Mouse (Mus musculus): ENCODE results near the gene Cst6. TPM values are rescaled to one million over a fixed set of nuclear protein-coding genes. Genes with fewer than 3 reads are reported as not detected.

Cst6 gene
- polyA plus RNA-seq, 1 experiment = 1.5 TPM

- Histone ChIP-seq H3K4me3 (ENCODE audit: insufficient read depth, low read depth, low read length) (peak overlapping the region; percentile 92), H3K36me3 (ENCODE audit: control insufficient read depth, insufficient read depth, low read length) (peaks cover 3% of the 10 kb centered on the region; the same call in 1 of the 2 replicates), H3K27me3 (replicated peaks; ENCODE audit: control insufficient read depth, insufficient read depth, low read length) (no peaks in the 10 kb centered on the region), H3K4me1 (ENCODE audit: control insufficient read depth, insufficient read depth, low read length) (peaks cover 11% of the 10 kb centered on the region; the same call in 1 of the 2 replicates), H3K27ac (ENCODE audit: insufficient read depth, low read depth, low read length) (peak overlapping the region; percentile 75)
- no peak for TF ChIP-seq CTCF (conservative IDR thresholded peaks at IDR 0.05; ENCODE audit: insufficient read depth, insufficient read length, low read depth, low read length)
- TF ChIP-seq POLR2A (IDR thresholded peaks at IDR 0.05; ENCODE audit: low read depth, low read length) = no peak
- peak; percentile 36 for DNase-seq
- under 1% methylated on average over 43 of the region's 43 CpGs for WGBS
These were observed 38.7 kb upstream of the Cst6 start for GRCm38 (mm10) chr19:5388011-5388441.

DNA sequence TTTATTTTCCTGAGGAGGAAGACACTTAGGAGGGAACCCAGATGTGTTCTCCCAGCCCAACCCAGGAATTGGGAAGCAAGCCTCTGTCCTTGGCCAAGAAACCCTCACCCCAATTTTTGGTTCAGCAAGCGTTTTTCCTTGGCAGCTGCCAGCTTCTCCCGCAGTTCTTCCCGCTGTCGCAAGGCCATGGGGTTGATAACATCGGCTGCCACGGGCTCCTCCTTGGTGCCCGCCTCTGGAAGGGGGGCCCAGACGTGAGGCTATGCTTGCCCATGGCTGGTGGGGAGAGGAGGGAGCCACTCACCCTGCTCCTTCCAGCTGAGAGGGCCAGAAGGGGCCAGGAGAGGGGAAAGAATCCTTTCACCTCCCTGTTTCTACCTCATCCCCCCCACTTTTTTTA lies 35.3 kb upstream of the Cst6 start:
- H3K27me3 ChIP-seq (replicated peaks; ENCODE audit: control insufficient read depth, insufficient read depth, low read length) = no peaks in the 10 kb centered on the region
- DNase-seq = no peak
- no peak overlapping the region for H3K27ac ChIP-seq (ENCODE audit: insufficient read depth, low read depth, low read length)
- H3K4me3 ChIP-seq (ENCODE audit: insufficient read depth, low read depth, low read length) = no peak overlapping the region
- 91% methylated on average over 8 of the region's 8 CpGs for WGBS
- H3K36me3 ChIP-seq (ENCODE audit: control insufficient read depth, insufficient read depth, low read length) = peaks cover 14% of the 10 kb centered on the region
- H3K4me1 ChIP-seq (ENCODE audit: control insufficient read depth, insufficient read depth, low read length) = peaks cover 11% of the 10 kb centered on the region; the same call in 1 of the 2 replicates
- TF ChIP-seq CTCF (conservative IDR thresholded peaks at IDR 0.05; ENCODE audit: insufficient read depth, insufficient read length, low read depth, low read length) (no peak), POLR2A (IDR thresholded peaks at IDR 0.05; ENCODE audit: low read depth, low read length) (no peak)

GRCm38 (mm10) chr19:5383326-5383725 lies 34.0 kb upstream of the Cst6 start:
- Histone ChIP-seq H3K4me1 (ENCODE audit: control insufficient read depth, insufficient read depth, low read length) (peaks cover 11% of the 10 kb centered on the region; the same call in 1 of the 2 replicates), H3K27ac (ENCODE audit: insufficient read depth, low read depth, low read length) (no peak overlapping the region), H3K27me3 (replicated peaks; ENCODE audit: control insufficient read depth, insufficient read depth, low read length) (no peaks in the 10 kb centered on the region), H3K36me3 (ENCODE audit: control insufficient read depth, insufficient read depth, low read length) (peaks cover 14% of the 10 kb centered on the region), H3K4me3 (ENCODE audit: insufficient read depth, low read depth, low read length) (no peak overlapping the region)
- TF ChIP-seq CTCF (conservative IDR thresholded peaks at IDR 0.05; ENCODE audit: insufficient read depth, insufficient read length, low read depth, low read length) (no peak), POLR2A (IDR thresholded peaks at IDR 0.05; ENCODE audit: low read depth, low read length) (no peak)
- no peak for DNase-seq
- WGBS = 93% methylated on average over 12 of the region's 12 CpGs

- DNase-seq = no peak
These were observed 28.1 kb upstream of the Cst6 start for GRCm38 (mm10) chr19:5377446-5377845.

DNA sequence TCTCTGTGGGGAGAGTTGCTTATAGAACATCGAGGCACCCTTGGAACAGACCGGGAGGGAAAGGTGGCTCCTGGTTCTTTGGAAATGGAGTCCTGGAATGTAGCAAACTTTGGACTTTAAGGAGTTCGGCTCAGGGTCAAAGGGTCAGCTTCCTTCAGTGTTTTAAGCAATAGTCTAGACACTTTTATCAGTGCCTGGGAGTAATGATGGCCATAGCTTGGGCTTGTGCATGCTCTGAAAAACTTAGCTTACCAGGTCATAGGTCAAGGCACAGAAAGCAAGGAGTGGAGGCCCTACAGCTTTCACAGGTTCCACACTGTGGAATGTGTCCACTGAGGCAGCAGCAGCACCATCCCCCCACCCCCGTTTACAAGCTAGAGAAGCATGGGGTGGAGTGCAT lies 25.4 kb upstream of the Cst6 start:
- H3K4me1 ChIP-seq (ENCODE audit: control insufficient read depth, insufficient read depth, low read length) = no peaks in the 10 kb centered on the region
- no peak for TF ChIP-seq POLR2A (IDR thresholded peaks at IDR 0.05; ENCODE audit: low read depth, low read length)
- TF ChIP-seq CTCF (conservative IDR thresholded peaks at IDR 0.05; ENCODE audit: insufficient read depth, insufficient read length, low read depth, low read length) = no peak
- H3K4me3 ChIP-seq (ENCODE audit: insufficient read depth, low read depth, low read length) = no peak overlapping the region
- WGBS = 54% methylated on average over 4 of the region's 4 CpGs
- H3K36me3 ChIP-seq (ENCODE audit: control insufficient read depth, insufficient read depth, low read length) = peaks cover 1% of the 10 kb centered on the region; the same call in 1 of the 2 replicates
- H3K27me3 ChIP-seq (replicated peaks; ENCODE audit: control insufficient read depth, insufficient read depth, low read length) = no peaks in the 10 kb centered on the region
- peak; percentile 23 for DNase-seq
- H3K27ac ChIP-seq (ENCODE audit: insufficient read depth, low read depth, low read length) = no peak overlapping the region

More at GRCm38 (mm10) chr19:5377446-5377845, 28.1 kb upstream of the Cst6 start:
- Histone ChIP-seq H3K4me3 (ENCODE audit: insufficient read depth, low read depth, low read length) (no peak overlapping the region), H3K4me1 (ENCODE audit: control insufficient read depth, insufficient read depth, low read length) (no peaks in the 10 kb centered on the region), H3K27ac (ENCODE audit: insufficient read depth, low read depth, low read length) (no peak overlapping the region), H3K36me3 (ENCODE audit: control insufficient read depth, insufficient read depth, low read length) (peaks cover 9% of the 10 kb centered on the region), H3K27me3 (replicated peaks; ENCODE audit: control insufficient read depth, insufficient read depth, low read length) (no peaks in the 10 kb centered on the region)
- WGBS = 91% methylated on average over 1 of the region's 1 CpGs
- TF ChIP-seq POLR2A (IDR thresholded peaks at IDR 0.05; ENCODE audit: low read depth, low read length) = no peak
- TF ChIP-seq CTCF (conservative IDR thresholded peaks at IDR 0.05; ENCODE audit: insufficient read depth, insufficient read length, low read depth, low read length) = no peak

DNA sequence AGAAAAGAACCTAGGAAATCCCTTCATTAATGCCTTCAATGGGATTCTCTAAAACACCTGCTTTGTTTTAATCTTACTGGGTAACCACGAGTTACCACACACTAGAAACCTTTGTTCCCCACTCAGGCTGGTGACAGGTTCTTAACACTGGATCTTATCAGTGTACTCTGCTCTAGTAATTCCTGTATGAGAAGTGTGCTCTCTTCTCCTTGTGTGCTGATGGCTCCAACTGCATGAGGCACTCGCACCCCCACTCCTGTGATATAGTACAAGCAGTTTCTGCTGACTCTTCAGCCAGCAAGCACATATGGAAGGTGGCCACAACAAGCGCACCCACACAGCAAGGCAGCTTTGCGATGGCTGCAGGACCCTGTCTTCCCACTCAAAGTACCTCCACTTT lies 24.8 kb upstream of the Cst6 start:
- Histone ChIP-seq H3K27me3 (replicated peaks; ENCODE audit: control insufficient read depth, insufficient read depth, low read length) (no peaks in the 10 kb centered on the region), H3K4me1 (ENCODE audit: control insufficient read depth, insufficient read depth, low read length) (no peaks in the 10 kb centered on the region), H3K36me3 (ENCODE audit: control insufficient read depth, insufficient read depth, low read length) (peaks cover 1% of the 10 kb centered on the region; the same call in 1 of the 2 replicates), H3K27ac (ENCODE audit: insufficient read depth, low read depth, low read length) (no peak overlapping the region), H3K4me3 (ENCODE audit: insufficient read depth, low read depth, low read length) (no peak overlapping the region)
- TF ChIP-seq POLR2A (IDR thresholded peaks at IDR 0.05; ENCODE audit: low read depth, low read length) = no peak
- no peak for TF ChIP-seq CTCF (conservative IDR thresholded peaks at IDR 0.05; ENCODE audit: insufficient read depth, insufficient read length, low read depth, low read length)
- 90% methylated on average over 4 of the region's 4 CpGs for WGBS
- DNase-seq = no peak

GRCm38 (mm10) chr19:5372724-5373123 lies 23.4 kb upstream of the Cst6 start:
- WGBS = 94% methylated on average over 7 of the region's 7 CpGs
- H3K27ac ChIP-seq (ENCODE audit: insufficient read depth, low read depth, low read length) = no peak overlapping the region
- no peak for DNase-seq
- TF ChIP-seq POLR2A (IDR thresholded peaks at IDR 0.05; ENCODE audit: low read depth, low read length) (no peak), CTCF (conservative IDR thresholded peaks at IDR 0.05; ENCODE audit: insufficient read depth, insufficient read length, low read depth, low read length) (no peak)
- peaks cover 1% of the 10 kb centered on the region; the same call in 1 of the 2 replicates for H3K36me3 ChIP-seq (ENCODE audit: control insufficient read depth, insufficient read depth, low read length)
- H3K4me1 ChIP-seq (ENCODE audit: control insufficient read depth, insufficient read depth, low read length) = peaks cover 6% of the 10 kb centered on the region
- no peaks in the 10 kb centered on the region for H3K27me3 ChIP-seq (replicated peaks; ENCODE audit: control insufficient read depth, insufficient read depth, low read length)
- H3K4me3 ChIP-seq (ENCODE audit: insufficient read depth, low read depth, low read length) = no peak overlapping the region
